Mouse (Mus musculus) cerebellum, adult (tissue): ENCODE measurements around the gene Slx4ip.

Experiments
- ATAC-seq: cut with Nextera tagmentation; 2 replicates; pipeline ENCODE4 v1.9.2; 2017; ENCODE audit warnings: mild to moderate bottlenecking, moderate library complexity, mixed read lengths; ENCODE audit not compliant: insufficient number of reproducible peaks, low FRiP score, low TSS enrichment

The Slx4ip gene

GRCm38 (mm10) chr2:137096981-137097460 lies 206.0 kb downstream of the Slx4ip start:
- ATAC-seq: no peak

GRCm38 (mm10) chr2:137098269-137099035 lies 207.4 kb downstream of the Slx4ip start:
- no peak for ATAC-seq

GRCm38 (mm10) chr2:137099211-137099734 lies 208.3 kb downstream of the Slx4ip start:
- no peak for ATAC-seq

- no peak for ATAC-seq
These were observed 210.1 kb downstream of the Slx4ip start for GRCm38 (mm10) chr2:137101074-137101473.

- no peak for ATAC-seq
These were observed 216.2 kb downstream of the Slx4ip start for GRCm38 (mm10) chr2:137107203-137107602.

- no peak for ATAC-seq
These were observed 216.9 kb downstream of the Slx4ip start for GRCm38 (mm10) chr2:137107946-137108345.

GRCm38 (mm10) chr2:137109321-137110213 lies 218.5 kb downstream of the Slx4ip start:
- no peak for ATAC-seq

- ATAC-seq: no peak
These were observed 219.3 kb downstream of the Slx4ip start for GRCm38 (mm10) chr2:137110214-137110898.

- no peak for ATAC-seq
These were observed 222.5 kb downstream of the Slx4ip start for GRCm38 (mm10) chr2:137113288-137114061.

- ATAC-seq: no peak
These were observed 223.5 kb downstream of the Slx4ip start for GRCm38 (mm10) chr2:137114248-137115096.

GRCm38 (mm10) chr2:137115241-137116024 lies 224.4 kb downstream of the Slx4ip start:
- no peak for ATAC-seq

- ATAC-seq: no peak
These were observed 225.1 kb downstream of the Slx4ip start, which contains the start of gene Jag1 for GRCm38 (mm10) chr2:137116025-137116674. Jag1 (minus strand) TSS chr2:137116644.

GRCm38 (mm10) chr2:137116675-137117320 lies 225.8 kb downstream of the Slx4ip start:
- peak; percentile 51 for ATAC-seq

- peak; percentile 47 for ATAC-seq
These were observed 226.3 kb downstream of the Slx4ip start for GRCm38 (mm10) chr2:137117321-137117690.
